Mouse (Mus musculus) activated CD4-positive, CD25-positive, alpha-beta regulatory T cell, adult 4 months (primary cell): ENCODE data around the gene Uqcc3. TPM values are rescaled to one million over a fixed set of nuclear protein-coding genes. Genes with fewer than 3 reads are reported as not detected.
"Not testable (repeated sequence)": the region's sequence is repeated elsewhere in the genome, so short reads cannot be mapped to it uniquely, and the experiment has no call there.

Source experiments
- ATAC-seq: one replicate; pipeline ENCODE4 v1.8.0; 2017
- polyA plus RNA-seq, 2 experiments: library from polyadenylated mRNA; unstranded; fragments of 100-300 nt; shearing (Covaris generic); gene quantifications; one replicate each; pipeline ENCODE4 v1.2.1; 2017

Uqcc3 gene
- polyA plus RNA-seq, 2 experiments from 2014 or later, result 85.8 to 90.4 TPM

- ATAC-seq, result peak; percentile 15
Observed at GRCm38 (mm10) chr19:8892829-8893766, 12.4 kb upstream of the Uqcc3 start, which contains the start of gene Ints5. Ints5 (plus strand) TSS chr19:8893005.

GRCm38 (mm10) chr19:8888511-8889385 is 8.0 kb upstream of the Uqcc3 start, which contains the start of the genes 1810009A15Rik and Gm49416:
1810009A15Rik (plus strand) TSS chr19:8888853.
Gm49416 (plus strand) TSS chr19:8888926.
- peak; percentile 87 for ATAC-seq

- ATAC-seq, result no peak
Observed at GRCm38 (mm10) chr19:8887585-8888463, 7.1 kb upstream of the Uqcc3 start.

GRCm38 (mm10) chr19:8886916-8887584 is 6.3 kb upstream of the Uqcc3 start:
- no peak for ATAC-seq

GRCm38 (mm10) chr19:8883616-8884015 is 2.9 kb upstream of the Uqcc3 start, which contains the start of the genes Lbhd1 and Gm49403:
Lbhd1 (plus strand) TSS chr19:8883732.
Gm49403 (plus strand) TSS chr19:8883930.
- no peak for ATAC-seq

GRCm38 (mm10) chr19:8881034-8881392 is 290 bp upstream of the Uqcc3 start:
- peak; percentile 36 for ATAC-seq

- ATAC-seq, result no peak
Observed at GRCm38 (mm10) chr19:8875031-8875430, 5.7 kb downstream of the Uqcc3 start.

GRCm38 (mm10) chr19:8872266-8872840 is 8.4 kb downstream of the Uqcc3 start:
- no peak for ATAC-seq

GRCm38 (mm10) chr19:8871267-8872186 is 9.2 kb downstream of the Uqcc3 start, which contains the start of gene Ubxn1:
Ubxn1 (plus strand) TSS chr19:8871496.
- peak; percentile 93 for ATAC-seq

GRCm38 (mm10) chr19:8870838-8871237 is 9.9 kb downstream of the Uqcc3 start:
- no peak for ATAC-seq

- ATAC-seq, result not testable (repeated sequence)
Observed at GRCm38 (mm10) chr19:8870381-8870780, 10.3 kb downstream of the Uqcc3 start.

- ATAC-seq, result no peak
Observed at GRCm38 (mm10) chr19:8864265-8864664, 16.5 kb downstream of the Uqcc3 start.

GRCm38 (mm10) chr19:8859018-8859417 is 21.7 kb downstream of the Uqcc3 start:
- no peak for ATAC-seq

GRCm38 (mm10) chr19:8857689-8858088 is 23.0 kb downstream of the Uqcc3 start:
- ATAC-seq, result no peak

GRCm38 (mm10) chr19:8853117-8853516 is 27.6 kb downstream of the Uqcc3 start:
- ATAC-seq, result no peak

GRCm38 (mm10) chr19:8852236-8852928 is 28.3 kb downstream of the Uqcc3 start:
- no peak for ATAC-seq

GRCm38 (mm10) chr19:8851639-8852038 is 29.1 kb downstream of the Uqcc3 start:
- ATAC-seq, result no peak

- no peak for ATAC-seq
Observed at GRCm38 (mm10) chr19:8850402-8850901, 30.3 kb downstream of the Uqcc3 start, which contains the start of gene Lrrn4cl. Lrrn4cl (plus strand) TSS chr19:8850768.

GRCm38 (mm10) chr19:8848356-8848755 is 32.4 kb downstream of the Uqcc3 start:
- no peak for ATAC-seq
